Mouse (Mus musculus): Measurements from ENCODE around the gene 4931428L18Rik.

4931428L18Rik gene

GRCm38 (mm10) chr1:31153793-31154349 lies 68.6 kb downstream of the 4931428L18Rik start:
- intact Hi-C loops (cut with DNase I) = loop anchor here (1.0 to 5.0 kb wide), 3 partner anchors 202 to 376 kb away; no protein-coding TSS in a partner anchor

- intact Hi-C loops (cut with DNase I) = loop anchor here (1.0 to 5.0 kb wide), 3 partner anchors 201 to 375 kb away; no protein-coding TSS in a partner anchor
These were observed 69.6 kb downstream of the 4931428L18Rik start for GRCm38 (mm10) chr1:31152799-31153426.

GRCm38 (mm10) chr1:31150546-31150945 lies 71.9 kb downstream of the 4931428L18Rik start:
- intact Hi-C loops (cut with DNase I) = loop anchor here (5.0 kb wide), 2 partner anchors 198 to 213 kb away; no protein-coding TSS in a partner anchor

GRCm38 (mm10) chr1:31149671-31150070 lies 72.8 kb downstream of the 4931428L18Rik start:
- intact Hi-C loops (cut with DNase I) = loop anchor here (5.0 kb wide), 2 partner anchors 197 to 212 kb away; no protein-coding TSS in a partner anchor

- intact Hi-C loops (cut with DNase I) = no loop called here
These were observed 78.9 kb downstream of the 4931428L18Rik start for GRCm38 (mm10) chr1:31143571-31143970.

- intact Hi-C loops (cut with DNase I) = no loop called here
These were observed 80.0 kb downstream of the 4931428L18Rik start for GRCm38 (mm10) chr1:31142288-31143094.

- intact Hi-C loops (cut with DNase I) = no loop called here
These were observed 84.1 kb downstream of the 4931428L18Rik start for GRCm38 (mm10) chr1:31138387-31138786.

GRCm38 (mm10) chr1:31113466-31113865 lies 109.0 kb downstream of the 4931428L18Rik start:
- intact Hi-C loops (cut with DNase I) = no loop called here

- intact Hi-C loops (cut with DNase I) = no loop called here
These were observed 114.5 kb downstream of the 4931428L18Rik start for GRCm38 (mm10) chr1:31107961-31108360.

GRCm38 (mm10) chr1:31102863-31103657 lies 119.4 kb downstream of the 4931428L18Rik start:
- intact Hi-C loops (cut with DNase I) = no loop called here

GRCm38 (mm10) chr1:31102280-31102679 lies 120.2 kb downstream of the 4931428L18Rik start:
- intact Hi-C loops (cut with DNase I) = no loop called here

GRCm38 (mm10) chr1:31097208-31097607 lies 125.3 kb downstream of the 4931428L18Rik start:
- intact Hi-C loops (cut with DNase I) = no loop called here

- intact Hi-C loops (cut with DNase I) = no loop called here
These were observed 126.1 kb downstream of the 4931428L18Rik start for GRCm38 (mm10) chr1:31096466-31096793.

- intact Hi-C loops (cut with DNase I) = no loop called here
These were observed 126.6 kb downstream of the 4931428L18Rik start for GRCm38 (mm10) chr1:31095706-31096465.

GRCm38 (mm10) chr1:31094792-31095191 lies 127.7 kb downstream of the 4931428L18Rik start:
- intact Hi-C loops (cut with DNase I) = no loop called here

- intact Hi-C loops (cut with DNase I) = no loop called here
These were observed 128.5 kb downstream of the 4931428L18Rik start for GRCm38 (mm10) chr1:31093939-31094338.

GRCm38 (mm10) chr1:31088686-31089085 lies 133.8 kb downstream of the 4931428L18Rik start:
- intact Hi-C loops (cut with DNase I) = no loop called here

GRCm38 (mm10) chr1:31072523-31073370 lies 149.7 kb downstream of the 4931428L18Rik start:
- intact Hi-C loops (cut with DNase I) = no loop called here

GRCm38 (mm10) chr1:31071209-31071608 lies 151.3 kb downstream of the 4931428L18Rik start:
- intact Hi-C loops (cut with DNase I) = no loop called here

All from adrenal gland (tissue).